Mouse (Mus musculus) heart, embryonic 10.5 days (tissue): ENCODE data around the gene Zc3h8. TPM values are rescaled to one million over a fixed set of nuclear protein-coding genes. Genes with fewer than 3 reads are reported as not detected.

Experiments
- microRNA-seq: library from miRNA; unstranded; fragments of <30 nt; microRNA quantifications from one replicate; pipeline ENCODE4, GENCODE M21; 2017
- polyA plus RNA-seq: library from polyadenylated mRNA; unstranded; fragments of >200 nt; fragmentation: Nextera tagmentation; extraction: Ambion mirVana; gene quantifications from 2 replicates; pipeline ENCODE4 v1.2.1, GENCODE M21; 2016

Zc3h8 gene
- polyA plus RNA-seq, 1 experiment from 2014 or later = 7.8 TPM

Small RNA genes lying within 50 kb of the gene (microRNA-seq; reads per million reads assigned to microRNA genes)
- not detected for gene Gm22859

Other genes with a start within 250 kb of the Zc3h8 start
- 3.5 and 5.0 TPM in 2 replicates for gene Mertk, start 245.1 kb downstream of the Zc3h8 start, polyA plus RNA-seq
- 22.1 and 25.4 TPM in 2 replicates for gene Tmem87b, start 126.0 kb downstream of the Zc3h8 start, polyA plus RNA-seq
- 1.5 and 1.9 TPM in 2 replicates for gene Fbln7, start 81.1 kb downstream of the Zc3h8 start, polyA plus RNA-seq
- gene Zc3h6, start 23.3 kb upstream of the Zc3h8 start, polyA plus RNA-seq = 0.78 and 1.1 TPM in 2 replicates
- 10.0 and 11.7 TPM in 2 replicates for gene Gm10762, start 23.6 kb upstream of the Zc3h8 start, polyA plus RNA-seq
- gene Vinac1, start 104.1 kb upstream of the Zc3h8 start, polyA plus RNA-seq = 0.05 and 0.09 TPM in 2 replicates
- gene Ttl, start 121.9 kb upstream of the Zc3h8 start, polyA plus RNA-seq = 8.3 and 12.3 TPM in 2 replicates
- 25.8 and 35.5 TPM in 2 replicates for gene Polr1b, start 156.9 kb upstream of the Zc3h8 start, polyA plus RNA-seq
- gene Chchd5, start 185.6 kb upstream of the Zc3h8 start, polyA plus RNA-seq = 21.9 and 22.0 TPM in 2 replicates